Mouse (Mus musculus) liver, postnatal 0 days (tissue): ENCODE measurements around the gene Rasa2.

Experiments
- CTCF ChIP-seq: sonication (generic); IDR thresholded peaks from 2 replicates; pipeline ENCODE4 v1.5.1; 2016; ENCODE audit warnings: antibody characterized with exemption, low read depth
- EP300 ChIP-seq: IDR thresholded peaks from 2 replicates; pipeline ENCODE4 v1.6.1; 2016; ENCODE audit warnings: antibody characterized with exemption, low read depth, mild to moderate bottlenecking

- TF ChIP-seq EP300 (no peak), CTCF (no peak)
Observed at GRCm38 (mm10) chr9:96639451-96639850, 8.0 kb upstream of the Rasa2 start.
